Mouse (Mus musculus): Measurements from ENCODE around the gene Bcl2l13.

DNA sequence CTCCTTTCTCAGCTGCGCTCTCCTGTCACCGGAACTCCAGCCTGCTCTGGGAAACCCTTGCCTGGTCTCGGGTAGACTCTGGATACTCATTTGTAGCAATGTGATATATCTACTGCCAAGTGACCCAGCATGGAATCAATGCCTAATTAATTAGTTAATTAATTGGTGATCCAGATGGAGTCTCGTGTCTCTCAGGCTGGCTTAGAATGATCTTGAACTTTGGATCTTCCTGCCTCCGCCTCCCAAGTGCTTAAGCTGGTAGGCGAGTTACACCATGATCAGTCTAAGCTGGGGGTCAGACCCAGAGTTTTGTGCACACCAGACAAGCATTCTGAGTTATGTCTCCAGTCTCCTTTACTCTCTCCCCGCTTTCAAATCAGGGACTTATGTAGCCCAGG is 105.1 kb downstream of the Bcl2l13 start:
- no peak for TF ChIP-seq EP300 (IDR thresholded peaks at IDR 0.05; ENCODE audit: low read depth)
- TF ChIP-seq CTCF (IDR thresholded peaks at IDR 0.05; ENCODE audit: low read depth) = no peak
